Mouse (Mus musculus) hindbrain, embryonic 11.5 days (tissue): ENCODE results near the gene Frmd4a. TPM values are rescaled to one million over a fixed set of nuclear protein-coding genes. Genes with fewer than 3 reads are reported as not detected.

Experiments used
- ATAC-seq: fragments of 200-750 bp; cut with Nextera tagmentation; 2 replicates; pipeline ENCODE4 v1.8.0; 2017; ENCODE audit warnings: mild to moderate bottlenecking, moderate TSS enrichment, moderate library complexity; ENCODE audit not compliant: low FRiP score
- DNase-seq: peaks from one replicate; pipeline ENCODE4 v3.0.0-alpha.2; 2015; ENCODE audit warnings: low spot score
- H3K27ac ChIP-seq: fragments of 300-500 bp; sonication (generic); 2 replicates; pipeline ENCODE4 v1.5.1; 2014; ENCODE audit warnings: mild to moderate bottlenecking, low read depth, low read length
- H3K27me3 ChIP-seq: fragments of 300-500 bp; sonication (generic); 2 replicates; pipeline ENCODE4 v1.6.1; 2014; ENCODE audit warnings: mild to moderate bottlenecking, low read length, moderate library complexity, mixed read lengths; ENCODE audit not compliant: control insufficient read depth, insufficient read depth
- H3K36me3 ChIP-seq: fragments of 300-500 bp; sonication (generic); 2 replicates; pipeline ENCODE4 v1.6.1; 2014; ENCODE audit warnings: mild to moderate bottlenecking, low read length, moderate library complexity, mixed read lengths; ENCODE audit not compliant: control insufficient read depth, insufficient read depth
- H3K4me1 ChIP-seq: fragments of 300-500 bp; sonication (generic); replicated peaks from 2 replicates; pipeline ENCODE4 v1.6.1; 2014; ENCODE audit warnings: low read length, mixed read lengths; ENCODE audit not compliant: control insufficient read depth, insufficient read depth
- H3K4me2 ChIP-seq: fragments of 300-500 bp; sonication (generic); replicated peaks from 2 replicates; pipeline ENCODE4 v1.6.1; 2014; ENCODE audit warnings: mild to moderate bottlenecking, low read depth, low read length
- H3K4me3 ChIP-seq: fragments of 300-500 bp; sonication (generic); 2 replicates; pipeline ENCODE4 v1.5.1; 2014; ENCODE audit warnings: low read depth, low read length
- H3K9ac ChIP-seq: fragments of 300-500 bp; sonication (generic); 2 replicates; pipeline ENCODE4 v1.6.1; 2014; ENCODE audit warnings: low read depth, low read length
- H3K9me3 ChIP-seq: fragments of 300-500 bp; sonication (generic); 2 replicates; pipeline ENCODE4 v1.6.1; 2016; ENCODE audit warnings: low read length; ENCODE audit not compliant: control insufficient read depth
- WGBS: fragments of 180-500 bp; shearing (Covaris S2); extraction: QIAGEN DNeasy Blood & Tissue Kit; methylation state at CpG from one replicate; pipeline ENCODE4 v1.1.7; 2014; 5-methylcytosine and 5-hydroxymethylcytosine counted together
- polyA plus RNA-seq: library from polyadenylated mRNA; unstranded; fragments of >200 nt; fragmentation: Nextera tagmentation; extraction: Ambion mirVana; gene quantifications from 2 replicates; pipeline ENCODE4 v1.2.1, GENCODE M21; 2014

Frmd4a gene
- polyA plus RNA-seq, 1 experiment from 2014 or later = 72.7 TPM

DNA sequence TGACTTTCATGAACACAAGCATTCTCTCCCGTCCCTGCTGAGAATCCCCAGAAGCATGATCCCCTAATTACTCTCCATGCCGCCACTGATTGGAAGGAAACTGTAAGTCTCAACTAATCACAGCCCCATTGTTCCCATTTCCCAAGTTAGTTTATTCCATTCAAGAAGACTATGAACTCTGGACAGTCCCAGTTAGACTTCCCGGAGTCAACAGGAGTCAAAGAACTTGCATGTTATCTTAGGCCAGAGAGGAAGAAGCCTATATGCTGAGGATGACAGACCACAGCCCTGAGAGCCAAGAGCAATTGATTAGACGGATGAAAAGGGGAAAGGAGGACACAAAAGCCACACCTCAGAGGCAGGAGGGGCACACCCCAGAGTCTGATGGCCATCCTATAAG, 458.5 kb downstream of the Frmd4a start:
- no peak overlapping the region for H3K4me3 ChIP-seq
- H3K4me1 ChIP-seq = no peaks in the 10 kb centered on the region
- ATAC-seq = no peak
- 81% methylated on average over 4 of the region's 4 CpGs for whole genome bisulfite sequencing
- H3K27me3 ChIP-seq = no peaks in the 10 kb centered on the region
- H3K9ac ChIP-seq = no peak overlapping the region
- DNase-seq = no peak
- H3K9me3 ChIP-seq = no peaks in the 10 kb centered on the region
- H3K27ac ChIP-seq = no peak overlapping the region
- no peak overlapping the region for H3K4me2 ChIP-seq
- H3K36me3 ChIP-seq = 0 out of 2 replicates have a peak, but pooled peaks cover 2% of the 10 kb centered on the region

DNA sequence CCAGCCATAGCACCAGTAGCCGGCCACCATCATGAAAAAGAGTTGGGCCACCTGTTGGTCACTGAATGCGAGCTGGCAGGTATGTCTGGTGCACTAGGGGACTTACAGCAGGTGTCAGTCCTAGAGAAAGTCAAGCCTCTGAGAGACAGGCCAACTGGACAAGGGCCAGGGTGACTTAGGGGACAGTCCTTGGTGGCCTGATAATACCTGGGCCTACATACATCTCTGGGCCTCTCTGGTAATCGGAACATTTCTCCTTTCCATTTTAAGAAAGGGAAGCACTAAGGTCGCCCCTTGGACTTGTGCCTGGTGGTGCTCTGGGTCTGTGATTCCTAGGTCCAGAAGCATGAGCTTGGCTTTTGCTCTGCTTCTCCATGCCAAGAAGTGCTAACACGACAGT, 459.1 kb downstream of the Frmd4a start:
- no peak overlapping the region for H3K27ac ChIP-seq
- no peaks in the 10 kb centered on the region for H3K4me1 ChIP-seq
- H3K4me3 ChIP-seq = no peak overlapping the region
- ATAC-seq (no peak), DNase-seq (no peak)
- no peaks in the 10 kb centered on the region for H3K27me3 ChIP-seq
- no peak overlapping the region for H3K9ac ChIP-seq
- 90% methylated on average over 5 of the region's 5 CpGs for WGBS
- H3K36me3 ChIP-seq = 0 out of 2 replicates have a peak, but pooled peaks cover 2% of the 10 kb centered on the region
- H3K9me3 ChIP-seq = no peaks in the 10 kb centered on the region
- H3K4me2 ChIP-seq = no peak overlapping the region

DNA sequence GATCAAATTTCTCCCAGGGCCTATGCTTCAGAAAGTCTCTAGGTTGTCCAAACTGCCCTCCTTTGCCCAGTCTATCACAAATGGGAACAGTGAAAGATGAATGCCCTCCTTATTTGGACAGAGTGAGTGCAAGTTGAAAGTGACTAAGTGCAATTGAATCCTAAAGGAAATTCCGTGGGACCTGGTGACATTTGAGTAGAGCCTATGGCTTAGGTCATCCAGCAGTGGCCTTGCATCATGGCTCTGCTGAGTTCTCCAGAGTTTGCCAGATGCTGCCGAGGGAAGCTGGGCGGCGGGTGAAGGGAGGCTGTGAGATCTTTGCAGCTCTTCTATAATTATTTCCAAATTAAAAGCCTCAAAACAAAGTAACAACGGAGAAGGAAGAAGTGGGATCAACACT, 459.8 kb downstream of the Frmd4a start:
- no peak overlapping the region for H3K4me2 ChIP-seq
- 0 out of 2 replicates have a peak, but pooled peaks cover 2% of the 10 kb centered on the region for H3K36me3 ChIP-seq
- no peak overlapping the region for H3K27ac ChIP-seq
- 79% methylated on average over 5 of the region's 5 CpGs for WGBS
- H3K4me1 ChIP-seq = no peaks in the 10 kb centered on the region
- no peak overlapping the region for H3K4me3 ChIP-seq
- no peaks in the 10 kb centered on the region for H3K9me3 ChIP-seq
- ATAC-seq (no peak), DNase-seq (no peak)
- no peak overlapping the region for H3K9ac ChIP-seq
- H3K27me3 ChIP-seq = no peaks in the 10 kb centered on the region

DNA sequence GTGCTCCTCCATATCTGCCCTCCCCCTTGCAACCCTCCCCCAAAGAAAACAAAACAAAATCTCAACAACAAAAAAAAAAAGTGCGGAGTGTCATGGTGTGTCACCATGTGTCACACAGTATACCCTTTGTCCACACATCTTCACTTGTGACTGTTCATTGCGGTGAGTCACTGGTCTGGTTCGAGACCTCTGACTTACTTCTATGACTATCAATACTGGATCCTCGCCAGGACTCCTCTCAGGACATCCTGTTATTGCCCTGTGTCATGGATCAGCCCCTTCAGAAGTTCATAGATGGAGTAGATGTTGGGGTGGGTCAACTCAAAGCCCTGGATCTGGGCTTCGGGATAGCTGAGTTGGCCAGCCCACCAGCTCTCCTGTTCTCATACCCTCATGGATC, 462.7 kb downstream of the Frmd4a start:
- Histone ChIP-seq H3K9me3 (no peaks in the 10 kb centered on the region), H3K27ac (no peak overlapping the region), H3K4me1 (no peaks in the 10 kb centered on the region), H3K4me3 (no peak overlapping the region), H3K4me2 (no peak overlapping the region), H3K27me3 (no peaks in the 10 kb centered on the region), H3K36me3 (no peaks in the 10 kb centered on the region), H3K9ac (no peak overlapping the region)
- 91% methylated on average over 5 of the region's 5 CpGs for WGBS
- ATAC-seq = no peak
- no peak for DNase-seq

DNA sequence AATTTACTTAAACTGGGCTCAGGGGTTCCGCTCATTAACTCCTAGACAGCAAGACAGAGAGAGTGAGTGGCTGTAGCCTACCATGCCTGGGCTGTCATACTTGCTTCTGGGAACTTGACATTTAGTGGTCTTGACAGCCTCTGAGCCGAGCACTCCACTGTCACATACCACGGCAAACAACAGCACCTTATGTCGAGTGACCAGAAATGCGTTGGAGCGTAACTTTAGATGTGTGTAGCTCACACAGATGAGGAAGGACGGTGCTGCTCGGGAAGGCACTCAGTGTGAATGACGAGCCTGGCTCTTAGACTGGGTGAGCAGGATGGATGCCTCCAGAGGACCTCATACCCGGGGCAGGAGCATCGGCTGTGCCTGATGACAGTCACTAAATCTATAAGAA, 463.6 kb downstream of the Frmd4a start:
- no peaks in the 10 kb centered on the region for H3K4me1 ChIP-seq
- no peak overlapping the region for H3K4me3 ChIP-seq
- no peaks in the 10 kb centered on the region for H3K27me3 ChIP-seq
- H3K9ac ChIP-seq = no peak overlapping the region
- no peaks in the 10 kb centered on the region for H3K36me3 ChIP-seq
- no peak overlapping the region for H3K4me2 ChIP-seq
- H3K27ac ChIP-seq = peak overlapping the region; percentile 17; the same call in 1 of the 2 replicates
- WGBS = 72% methylated on average over 11 of the region's 11 CpGs
- peak; percentile 69 for ATAC-seq
- DNase-seq = no peak
- no peaks in the 10 kb centered on the region for H3K9me3 ChIP-seq

DNA sequence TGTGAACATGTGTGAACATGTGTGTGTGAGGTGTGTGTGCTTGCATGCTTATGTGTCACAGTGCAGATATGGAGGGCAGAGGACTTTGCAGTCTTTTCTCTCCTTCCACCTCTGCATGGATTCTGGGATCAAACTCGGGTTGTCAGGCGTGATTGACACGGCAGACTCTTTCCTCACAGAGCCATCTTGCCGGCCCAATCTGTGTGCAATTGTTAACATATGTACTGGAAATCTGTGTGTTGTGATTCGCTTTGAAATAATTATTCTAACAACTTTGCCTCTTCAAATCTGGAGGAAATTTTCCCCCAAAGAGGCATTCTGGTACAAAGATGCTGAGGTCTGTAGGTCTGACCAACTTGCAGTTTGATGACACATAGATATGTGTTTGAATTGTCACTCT, 468.7 kb downstream of the Frmd4a start:
- no peaks in the 10 kb centered on the region for H3K36me3 ChIP-seq
- 88% methylated on average over 5 of the region's 5 CpGs for WGBS
- no peak overlapping the region for H3K4me3 ChIP-seq
- DNase-seq = no peak
- H3K27me3 ChIP-seq = no peaks in the 10 kb centered on the region
- no peaks in the 10 kb centered on the region; the same call in 1 of the 2 replicates for H3K4me1 ChIP-seq
- ATAC-seq = no peak
- no peak overlapping the region for H3K27ac ChIP-seq
- no peak overlapping the region for H3K4me2 ChIP-seq
- H3K9me3 ChIP-seq = no peaks in the 10 kb centered on the region
- H3K9ac ChIP-seq = no peak overlapping the region

DNA sequence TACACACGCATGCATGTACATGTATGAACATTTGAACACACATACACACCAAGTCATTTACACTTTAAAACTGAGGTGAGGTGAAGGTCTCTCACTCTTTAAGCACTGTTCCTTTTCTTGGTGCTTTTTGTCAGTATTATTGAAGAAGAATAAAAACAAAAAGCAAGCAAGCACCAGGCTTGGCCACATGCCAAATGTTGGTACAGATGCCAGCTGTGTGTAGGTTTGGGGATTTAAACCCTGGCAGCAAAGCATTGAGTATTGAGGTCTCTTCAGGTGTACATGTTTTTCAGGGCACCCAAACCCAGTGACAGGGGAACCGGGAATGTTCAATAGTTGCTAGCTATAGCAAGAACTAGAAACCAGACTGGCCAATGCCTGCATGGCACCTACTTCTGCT, 469.8 kb downstream of the Frmd4a start:
- H3K27ac ChIP-seq = no peak overlapping the region
- WGBS = 100% methylated on average over 2 of the region's 2 CpGs
- H3K27me3 ChIP-seq = no peaks in the 10 kb centered on the region
- no peaks in the 10 kb centered on the region for H3K36me3 ChIP-seq
- no peak overlapping the region for H3K4me2 ChIP-seq
- no peak for DNase-seq
- no peaks in the 10 kb centered on the region; the same call in 1 of the 2 replicates for H3K4me1 ChIP-seq
- H3K9ac ChIP-seq = no peak overlapping the region
- H3K4me3 ChIP-seq = no peak overlapping the region
- no peaks in the 10 kb centered on the region for H3K9me3 ChIP-seq
- ATAC-seq = no peak

DNA sequence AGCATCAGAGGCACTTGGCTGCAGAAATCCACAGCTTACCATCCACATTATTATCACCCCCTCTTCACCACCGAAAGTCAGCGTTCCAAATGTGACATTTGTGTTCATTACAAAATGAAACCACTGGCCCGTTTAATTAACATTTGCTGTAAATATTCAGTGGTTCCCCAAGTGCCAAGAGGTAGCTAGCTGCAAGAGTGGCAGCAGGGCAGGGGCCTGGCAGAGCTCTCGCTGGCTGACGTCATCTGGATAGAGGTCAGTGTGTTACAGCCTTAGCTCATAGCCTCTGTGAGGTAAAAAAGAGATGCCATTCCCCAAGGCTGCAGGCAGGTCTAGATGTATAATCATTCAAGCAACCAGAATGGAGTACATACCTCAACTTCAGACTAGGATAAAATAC, 473.3 kb downstream of the Frmd4a start:
- no peak overlapping the region for H3K27ac ChIP-seq
- DNase-seq = no peak
- ATAC-seq = no peak
- H3K9me3 ChIP-seq = no peaks in the 10 kb centered on the region
- H3K36me3 ChIP-seq = no peaks in the 10 kb centered on the region
- H3K27me3 ChIP-seq = no peaks in the 10 kb centered on the region
- 84% methylated on average over 5 of the region's 5 CpGs for WGBS
- no peaks in the 10 kb centered on the region; the same call in 1 of the 2 replicates for H3K4me1 ChIP-seq
- H3K9ac ChIP-seq = no peak overlapping the region
- H3K4me3 ChIP-seq = no peak overlapping the region
- H3K4me2 ChIP-seq = no peak overlapping the region

DNA sequence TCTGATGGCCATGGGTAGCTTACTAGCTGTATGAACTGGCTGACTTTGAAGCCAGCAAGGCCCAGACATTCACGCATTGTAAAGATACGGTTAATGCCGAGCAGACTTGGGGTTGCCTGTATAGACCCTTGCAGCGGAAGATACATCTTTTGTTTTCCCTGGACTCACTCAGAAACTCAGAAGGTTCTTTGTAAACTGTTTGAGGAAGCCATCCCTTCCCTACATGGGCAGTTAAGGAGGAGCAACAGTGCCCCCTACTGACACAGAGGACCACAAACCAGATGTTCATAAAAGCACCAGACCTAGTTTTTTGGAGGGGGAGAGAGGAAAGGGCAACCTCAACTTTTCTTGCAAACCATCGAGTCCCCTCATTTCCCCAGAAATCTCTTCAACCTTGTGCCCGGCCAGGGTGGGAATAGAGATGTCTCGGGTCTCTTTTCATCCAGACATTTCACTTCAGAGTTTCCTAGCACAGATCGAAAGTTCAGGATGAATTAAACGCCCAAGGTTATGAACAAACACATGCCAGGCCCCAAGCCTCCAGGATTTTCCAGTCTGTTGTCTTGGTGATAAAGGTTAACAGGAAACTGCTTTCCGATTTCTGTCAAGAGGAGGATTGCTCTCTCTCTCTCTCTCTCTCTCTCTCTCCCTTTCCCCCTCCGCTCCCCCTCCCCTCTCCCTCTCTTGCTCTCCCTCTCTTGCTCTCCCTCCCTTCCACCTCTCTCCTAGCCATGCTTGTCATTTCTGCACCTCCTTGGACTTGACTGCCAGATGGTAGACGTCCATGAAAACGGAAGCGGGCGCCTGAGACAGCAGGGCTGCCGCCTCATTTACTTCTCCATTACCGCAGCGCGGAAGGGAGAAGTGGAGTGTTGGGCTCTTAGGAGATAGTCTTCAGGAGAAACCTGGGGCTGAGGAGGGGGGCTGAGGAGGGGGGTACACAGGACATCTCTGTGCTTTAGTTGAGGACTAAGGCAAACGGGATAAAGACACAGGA, 475.3 kb downstream of the Frmd4a start:
- no peak overlapping the region for H3K4me3 ChIP-seq
- no peak overlapping the region for H3K4me2 ChIP-seq
- peak; percentile 86 for DNase-seq
- no peaks in the 10 kb centered on the region for H3K27me3 ChIP-seq
- peak; percentile 67 for ATAC-seq
- H3K27ac ChIP-seq = peak overlapping the region; percentile 31
- H3K4me1 ChIP-seq = no peaks in the 10 kb centered on the region; the same call in 1 of the 2 replicates
- no peak overlapping the region for H3K9ac ChIP-seq
- WGBS = 54% methylated on average over 20 of the region's 20 CpGs
- no peaks in the 10 kb centered on the region for H3K36me3 ChIP-seq
- no peaks in the 10 kb centered on the region for H3K9me3 ChIP-seq
